Mouse (Mus musculus): ENCODE results near the gene Il1r2. TPM values are rescaled to one million over a fixed set of nuclear protein-coding genes. Genes with fewer than 3 reads are reported as not detected.

Il1r2 gene
- polyA plus RNA-seq, 1 experiment from 2014 or later, result 0.31 TPM

DNA sequence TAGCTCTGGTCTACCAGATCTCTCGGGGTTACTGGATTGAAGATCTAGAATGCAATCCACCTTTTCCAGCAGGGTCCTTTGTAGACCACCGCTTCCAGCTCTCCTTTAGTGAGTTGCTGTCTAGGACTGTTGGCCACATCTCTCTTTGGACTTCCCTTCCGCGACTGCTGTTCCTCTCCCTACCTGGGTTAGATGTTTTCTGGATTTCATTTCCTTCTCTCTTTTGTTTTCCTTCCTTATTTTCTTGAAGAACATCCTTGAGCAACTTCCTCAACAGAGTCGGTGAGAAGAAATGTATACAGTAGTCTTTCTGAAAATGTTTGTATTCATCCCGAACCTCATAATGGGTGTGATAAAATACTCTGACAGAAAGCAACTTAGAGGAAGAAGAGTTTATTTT is 36.0 kb upstream of the Il1r2 start:
- H3K27ac ChIP-seq (replicated peaks), result no peak overlapping the region
- H3K27me3 ChIP-seq, result no peaks in the 10 kb centered on the region
- H3K4me2 ChIP-seq, result no peak overlapping the region
- no peak overlapping the region for H3K4me3 ChIP-seq
- no peaks in the 10 kb centered on the region for H3K9me3 ChIP-seq
- no peak overlapping the region for H3K9ac ChIP-seq
- ATAC-seq (ENCODE audit: low read depth), result no peak
- no peaks in the 10 kb centered on the region for H3K36me3 ChIP-seq
- no peaks in the 10 kb centered on the region for H3K4me1 ChIP-seq (replicated peaks)
- WGBS, result 89% methylated on average over 6 of the region's 6 CpGs

DNA sequence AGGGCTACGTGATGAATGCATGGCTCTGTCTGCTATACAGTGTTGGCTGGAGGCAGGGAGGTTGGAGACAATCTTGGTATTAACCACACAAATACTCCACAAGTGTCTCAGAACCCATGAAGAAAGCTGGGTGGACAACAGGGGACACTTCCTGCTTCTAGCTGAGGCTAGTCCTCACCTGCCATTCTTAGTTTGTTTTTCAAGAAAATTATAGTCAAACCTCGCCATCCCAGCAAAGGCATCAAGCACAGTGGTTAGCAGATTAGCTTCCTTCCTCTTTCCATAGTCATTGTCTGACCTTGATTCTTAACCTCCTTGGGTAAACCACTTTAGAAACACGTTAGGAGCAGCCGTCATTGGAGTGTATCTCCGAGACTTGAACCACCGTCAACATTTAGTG is 28.2 kb upstream of the Il1r2 start:
- Histone ChIP-seq H3K27me3 (no peaks in the 10 kb centered on the region), H3K9ac (no peak overlapping the region), H3K4me2 (no peak overlapping the region), H3K4me3 (no peak overlapping the region), H3K9me3 (no peaks in the 10 kb centered on the region), H3K4me1 (replicated peaks) (no peaks in the 10 kb centered on the region), H3K27ac (replicated peaks) (no peak overlapping the region), H3K36me3 (no peaks in the 10 kb centered on the region)
- ATAC-seq (ENCODE audit: low read depth), result no peak
- 87% methylated on average over 6 of the region's 6 CpGs for WGBS

DNA sequence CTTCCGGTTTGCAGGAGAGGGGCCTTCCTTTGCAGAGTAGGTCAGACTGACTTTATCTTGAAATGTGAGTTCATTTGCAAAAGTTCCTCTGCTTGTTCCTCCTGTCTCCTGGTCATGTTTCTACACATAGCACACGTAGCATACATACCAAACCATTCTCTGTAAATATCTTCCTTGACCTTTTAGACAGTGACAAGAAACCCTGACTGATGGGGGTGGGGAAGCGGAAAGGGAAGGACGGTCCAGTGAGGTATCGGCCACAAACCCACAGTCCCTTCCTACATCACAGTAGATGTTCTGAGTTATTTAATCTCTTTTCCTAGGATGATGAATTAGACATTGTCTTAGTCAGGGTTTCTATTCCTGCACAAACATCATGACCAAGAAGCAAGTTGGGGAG is 27.3 kb upstream of the Il1r2 start:
- 86% methylated on average over 5 of the region's 5 CpGs for WGBS
- Histone ChIP-seq H3K36me3 (no peaks in the 10 kb centered on the region), H3K4me3 (no peak overlapping the region), H3K4me2 (no peak overlapping the region), H3K4me1 (replicated peaks) (no peaks in the 10 kb centered on the region), H3K27ac (replicated peaks) (no peak overlapping the region), H3K9ac (no peak overlapping the region), H3K27me3 (no peaks in the 10 kb centered on the region), H3K9me3 (no peaks in the 10 kb centered on the region)
- ATAC-seq (ENCODE audit: low read depth), result no peak

- Histone ChIP-seq H3K27me3 (no peaks in the 10 kb centered on the region), H3K27ac (replicated peaks) (no peak overlapping the region), H3K4me2 (no peak overlapping the region), H3K9me3 (no peaks in the 10 kb centered on the region), H3K9ac (no peak overlapping the region), H3K36me3 (no peaks in the 10 kb centered on the region), H3K4me3 (no peak overlapping the region), H3K4me1 (replicated peaks) (no peaks in the 10 kb centered on the region)
- WGBS, result 93% methylated on average over 6 of the region's 6 CpGs
- no peak for ATAC-seq (ENCODE audit: low read depth)
Measured at GRCm38 (mm10) chr1:40051157-40051556, 22.7 kb upstream of the Il1r2 start.

- no peaks in the 10 kb centered on the region for H3K4me1 ChIP-seq (replicated peaks)
- H3K9ac ChIP-seq, result no peak overlapping the region
- H3K27me3 ChIP-seq, result no peaks in the 10 kb centered on the region
- ATAC-seq (ENCODE audit: low read depth), result no peak
- H3K27ac ChIP-seq (replicated peaks), result no peak overlapping the region
- no peaks in the 10 kb centered on the region for H3K9me3 ChIP-seq
- no peak overlapping the region for H3K4me3 ChIP-seq
- WGBS, result 67% methylated on average over 8 of the region's 8 CpGs
- no peaks in the 10 kb centered on the region for H3K36me3 ChIP-seq
- H3K4me2 ChIP-seq, result no peak overlapping the region
Measured at GRCm38 (mm10) chr1:40052156-40052555, 21.7 kb upstream of the Il1r2 start.

DNA sequence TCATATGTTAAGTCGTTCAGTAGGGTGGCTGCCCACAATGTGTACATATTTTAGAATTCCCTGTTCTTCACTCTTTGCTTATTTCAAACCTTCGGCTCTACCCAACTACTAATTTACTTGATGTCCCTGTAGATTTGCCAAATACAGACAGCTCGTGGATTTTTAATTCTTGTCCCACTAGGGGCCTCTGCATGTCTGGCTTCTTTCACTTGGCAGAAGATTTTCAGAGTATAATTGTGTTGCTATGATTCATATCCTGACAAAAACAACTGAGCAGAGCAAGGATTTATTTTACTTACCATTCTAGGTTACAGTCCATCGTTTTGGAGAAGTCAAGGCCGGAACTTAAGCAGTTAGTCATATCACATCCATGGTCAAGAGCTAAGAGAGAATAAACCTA is 20.8 kb upstream of the Il1r2 start:
- no peaks in the 10 kb centered on the region for H3K4me1 ChIP-seq (replicated peaks)
- no peak for ATAC-seq (ENCODE audit: low read depth)
- H3K9ac ChIP-seq, result no peak overlapping the region
- H3K27me3 ChIP-seq, result no peaks in the 10 kb centered on the region
- H3K4me3 ChIP-seq, result no peak overlapping the region
- no peaks in the 10 kb centered on the region for H3K36me3 ChIP-seq
- no peak overlapping the region for H3K4me2 ChIP-seq
- no peaks in the 10 kb centered on the region for H3K9me3 ChIP-seq
- H3K27ac ChIP-seq (replicated peaks), result no peak overlapping the region
- 88% methylated on average over 5 of the region's 5 CpGs for WGBS

GRCm38 (mm10) chr1:40055051-40055450 is 18.8 kb upstream of the Il1r2 start:
- Histone ChIP-seq H3K4me1 (replicated peaks) (no peaks in the 10 kb centered on the region), H3K4me2 (no peak overlapping the region), H3K9me3 (no peaks in the 10 kb centered on the region), H3K27me3 (no peaks in the 10 kb centered on the region), H3K9ac (no peak overlapping the region), H3K4me3 (no peak overlapping the region), H3K27ac (replicated peaks) (no peak overlapping the region), H3K36me3 (no peaks in the 10 kb centered on the region)
- 85% methylated on average over 7 of the region's 7 CpGs for WGBS
- ATAC-seq (ENCODE audit: low read depth), result no peak

GRCm38 (mm10) chr1:40055963-40056362 is 17.9 kb upstream of the Il1r2 start:
- WGBS, result 91% methylated on average over 5 of the region's 5 CpGs
- Histone ChIP-seq H3K27me3 (no peaks in the 10 kb centered on the region), H3K4me1 (replicated peaks) (no peaks in the 10 kb centered on the region), H3K9me3 (no peaks in the 10 kb centered on the region), H3K4me3 (no peak overlapping the region), H3K36me3 (no peaks in the 10 kb centered on the region), H3K4me2 (no peak overlapping the region), H3K27ac (replicated peaks) (no peak overlapping the region), H3K9ac (no peak overlapping the region)
- no peak for ATAC-seq (ENCODE audit: low read depth)

GRCm38 (mm10) chr1:40057351-40057750 is 16.5 kb upstream of the Il1r2 start:
- H3K36me3 ChIP-seq, result no peaks in the 10 kb centered on the region
- 73% methylated on average over 5 of the region's 5 CpGs for WGBS

DNA sequence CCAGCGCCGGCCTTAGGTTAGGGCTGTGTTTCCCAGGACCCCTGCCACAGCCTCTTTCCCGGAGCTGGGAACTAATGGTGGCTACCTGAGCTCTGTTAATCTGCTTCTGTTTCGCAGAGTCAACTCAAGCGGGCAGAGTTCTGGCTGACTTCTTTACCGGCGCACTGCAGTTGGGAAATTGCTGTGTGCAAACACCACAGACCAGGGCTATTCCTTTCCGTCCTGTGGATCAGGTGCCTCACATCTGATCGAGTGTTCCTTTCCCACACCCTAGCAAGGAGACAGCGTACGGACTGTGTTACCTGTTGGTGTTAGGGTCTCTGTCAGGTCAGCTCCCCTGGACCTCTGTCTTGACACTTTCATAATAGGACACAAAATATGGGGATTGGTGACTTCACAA is 15.9 kb upstream of the Il1r2 start:
- Histone ChIP-seq H3K9ac (no peak overlapping the region), H3K4me1 (replicated peaks) (peaks cover 13% of the 10 kb centered on the region; the same call in 1 of the 2 replicates), H3K27ac (replicated peaks) (no peak overlapping the region), H3K36me3 (no peaks in the 10 kb centered on the region), H3K9me3 (no peaks in the 10 kb centered on the region), H3K4me3 (no peak overlapping the region), H3K27me3 (no peaks in the 10 kb centered on the region), H3K4me2 (no peak overlapping the region)
- ATAC-seq (ENCODE audit: low read depth), result no peak
- WGBS, result 63% methylated on average over 11 of the region's 11 CpGs

More at GRCm38 (mm10) chr1:40057351-40057750, 16.5 kb upstream of the Il1r2 start:
- H3K27ac ChIP-seq (replicated peaks), result no peak overlapping the region
- H3K4me3 ChIP-seq, result no peak overlapping the region
- no peaks in the 10 kb centered on the region for H3K27me3 ChIP-seq
- 0 out of 2 replicates have a peak, but pooled peaks cover 8% of the 10 kb centered on the region for H3K4me1 ChIP-seq (replicated peaks)
- no peak overlapping the region for H3K9ac ChIP-seq
- no peaks in the 10 kb centered on the region for H3K9me3 ChIP-seq
- no peak for ATAC-seq (ENCODE audit: low read depth)
- H3K4me2 ChIP-seq, result no peak overlapping the region

DNA sequence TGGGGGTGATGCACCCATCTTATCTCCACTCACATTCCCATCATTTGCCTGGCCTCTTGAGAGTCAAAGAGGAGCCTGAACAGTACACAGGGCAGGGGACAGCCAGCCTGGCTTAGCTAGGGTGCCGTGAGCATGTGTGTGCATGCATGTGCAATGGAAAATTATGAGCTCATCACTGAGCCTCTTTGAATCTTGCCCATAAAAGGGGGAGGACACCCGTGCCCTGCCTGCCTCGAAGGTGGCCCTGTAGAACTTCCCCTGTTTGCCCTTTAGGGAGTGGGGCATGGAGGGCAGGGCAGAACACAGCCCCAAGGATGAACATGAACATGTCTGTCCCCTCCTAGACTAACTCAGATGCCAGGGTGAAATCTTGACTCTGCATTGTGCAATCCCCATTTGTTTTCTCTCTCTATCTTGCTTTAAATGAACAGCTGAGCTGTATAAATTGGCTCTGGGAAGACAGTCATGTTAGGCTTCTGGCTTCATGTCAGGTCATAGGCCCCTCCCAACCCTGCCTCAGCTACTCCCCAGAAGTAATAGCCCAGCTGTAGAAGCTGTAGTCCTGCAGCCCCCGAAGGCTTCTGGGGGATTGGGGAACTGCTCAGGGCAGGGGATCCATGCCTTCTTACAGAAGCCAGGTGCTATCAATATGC is 14.6 kb upstream of the Il1r2 start:
- H3K4me3 ChIP-seq, result no peak overlapping the region
- no peak for ATAC-seq (ENCODE audit: low read depth)
- H3K4me2 ChIP-seq, result no peak overlapping the region
- no peaks in the 10 kb centered on the region for H3K36me3 ChIP-seq
- no peaks in the 10 kb centered on the region for H3K9me3 ChIP-seq
- H3K4me1 ChIP-seq (replicated peaks), result peaks cover 17% of the 10 kb centered on the region; the same call in 1 of the 2 replicates
- 77% methylated on average over 4 of the region's 4 CpGs for WGBS
- no peak overlapping the region for H3K9ac ChIP-seq
- no peak overlapping the region for H3K27ac ChIP-seq (replicated peaks)
- H3K27me3 ChIP-seq, result no peaks in the 10 kb centered on the region

GRCm38 (mm10) chr1:40061359-40061758 is 12.5 kb upstream of the Il1r2 start:
- H3K9me3 ChIP-seq, result no peaks in the 10 kb centered on the region
- H3K4me2 ChIP-seq, result no peak overlapping the region
- H3K36me3 ChIP-seq, result no peaks in the 10 kb centered on the region
- 74% methylated on average over 9 of the region's 9 CpGs for WGBS
- no peak overlapping the region for H3K9ac ChIP-seq
- no peak overlapping the region for H3K4me3 ChIP-seq
- H3K4me1 ChIP-seq (replicated peaks), result peaks cover 17% of the 10 kb centered on the region; the same call in 1 of the 2 replicates
- no peaks in the 10 kb centered on the region for H3K27me3 ChIP-seq
- no peak overlapping the region for H3K27ac ChIP-seq (replicated peaks)
- no peak for ATAC-seq (ENCODE audit: low read depth)

DNA sequence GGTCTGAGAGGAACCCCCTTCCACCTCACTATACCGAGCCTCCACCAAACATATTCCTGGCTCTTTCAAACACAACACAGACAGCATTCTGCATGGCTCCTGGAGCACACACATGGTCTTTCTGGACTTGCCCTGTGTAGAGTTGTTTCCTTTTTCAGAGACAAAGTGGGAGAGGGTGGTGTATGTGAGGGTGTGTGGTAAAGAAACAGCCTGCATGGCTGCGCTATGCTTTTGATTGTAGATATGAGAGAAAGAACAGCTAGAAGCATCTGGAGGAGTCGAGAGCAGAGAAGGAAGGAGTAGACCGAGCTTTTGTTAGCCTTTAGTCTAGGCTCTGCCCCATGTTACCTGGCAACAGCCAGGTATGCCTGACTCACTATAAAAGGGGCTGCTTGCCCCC is 10.5 kb upstream of the Il1r2 start:
- Histone ChIP-seq H3K4me2 (no peak overlapping the region), H3K4me3 (no peak overlapping the region), H3K9me3 (no peaks in the 10 kb centered on the region), H3K4me1 (replicated peaks) (peaks cover 17% of the 10 kb centered on the region; the same call in 1 of the 2 replicates), H3K36me3 (no peaks in the 10 kb centered on the region), H3K27ac (replicated peaks) (no peak overlapping the region), H3K9ac (no peak overlapping the region), H3K27me3 (no peaks in the 10 kb centered on the region)
- WGBS, result 70% methylated on average over 4 of the region's 4 CpGs
- ATAC-seq (ENCODE audit: low read depth), result no peak

Measured in neural tube, embryonic 13.5 days (tissue).